Mouse (Mus musculus): ENCODE results near the gene Rsph3a.
"Not testable (repeated sequence)": the region's sequence is repeated elsewhere in the genome, so short reads cannot be mapped to it uniquely, and the experiment has no call there.

GRCm38 (mm10) chr17:7963333-7963732, 17.9 kb downstream of the Rsph3a start:
- not testable (repeated sequence) for TF ChIP-seq POLR2A (IDR thresholded peaks at IDR 0.05; ENCODE audit: insufficient read depth, low read depth, low read length); CTCF (IDR thresholded peaks at IDR 0.05)
